Mouse (Mus musculus): ENCODE data around the gene Pigz. TPM values are rescaled to one million over a fixed set of nuclear protein-coding genes. Genes with fewer than 3 reads are reported as not detected.
A peak's percentile ranks its signal among the peaks of the same experiment; 100 is the strongest.
"Not testable (repeated sequence)": the region's sequence is repeated elsewhere in the genome, so short reads cannot be mapped to it uniquely, and the experiment has no call there.

Pigz gene
- polyA plus RNA-seq, 1 experiment from 2014 or later: 1.4 TPM

DNA sequence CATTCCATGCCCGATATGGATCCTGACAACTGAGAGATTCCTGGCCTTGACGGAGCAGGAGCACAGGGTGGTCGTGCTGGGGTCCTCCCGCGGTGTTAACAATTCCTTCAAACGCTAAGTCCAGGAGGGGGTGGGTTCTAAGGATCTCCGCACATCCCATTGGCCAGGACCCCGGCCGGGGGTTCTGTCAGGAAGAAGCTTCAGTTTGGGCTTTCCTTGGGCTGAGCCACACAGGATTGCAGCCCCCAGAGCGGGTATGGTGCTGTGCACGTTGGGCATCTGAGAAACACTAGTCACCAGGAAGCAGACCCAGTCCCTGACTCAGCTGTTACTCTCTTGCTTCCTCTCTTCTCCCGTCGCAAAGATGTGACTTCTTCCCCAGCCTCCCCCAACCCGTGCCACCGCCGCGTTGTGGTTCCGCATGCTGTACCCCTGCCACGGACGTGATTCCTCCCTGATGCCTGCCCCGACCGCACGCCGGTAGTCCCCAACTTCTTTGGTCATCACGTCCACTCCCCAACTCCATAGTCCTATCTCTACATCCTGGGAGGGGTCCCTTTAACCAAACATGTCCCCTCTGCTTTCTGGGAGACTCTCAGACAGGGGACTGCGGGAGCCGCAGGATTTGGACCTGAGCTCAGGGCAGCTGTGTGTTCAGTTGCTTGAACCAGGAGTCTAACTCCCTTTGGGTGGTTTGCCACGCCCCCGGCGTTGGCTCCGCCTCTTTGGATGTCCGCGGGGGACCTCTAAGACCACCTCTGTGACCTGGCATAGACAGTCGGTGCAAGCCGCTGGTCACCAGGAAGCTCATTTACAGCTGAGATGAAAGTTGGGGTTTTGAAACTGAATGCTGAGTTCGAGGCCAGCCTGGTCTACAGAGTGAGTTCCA is 1.7 kb downstream of the Pigz start:
- Histone ChIP-seq H3K36me3 (replicated peaks) (no peaks in the 10 kb centered on the region), H3K27ac (no peak overlapping the region), H3K4me3 (peak overlapping the region; percentile 57), H3K27me3 (ENCODE audit: poor library complexity, severe bottlenecking) (peaks cover 68% of the 10 kb centered on the region), H3K9me3 (no peaks in the 10 kb centered on the region), H3K4me1 (peaks cover 48% of the 10 kb centered on the region)
- WGBS: 4% methylated on average over 36 of the region's 36 CpGs
- peak; percentile 49 for DNase-seq (ENCODE audit: extremely low spot score, low spot score)

DNA sequence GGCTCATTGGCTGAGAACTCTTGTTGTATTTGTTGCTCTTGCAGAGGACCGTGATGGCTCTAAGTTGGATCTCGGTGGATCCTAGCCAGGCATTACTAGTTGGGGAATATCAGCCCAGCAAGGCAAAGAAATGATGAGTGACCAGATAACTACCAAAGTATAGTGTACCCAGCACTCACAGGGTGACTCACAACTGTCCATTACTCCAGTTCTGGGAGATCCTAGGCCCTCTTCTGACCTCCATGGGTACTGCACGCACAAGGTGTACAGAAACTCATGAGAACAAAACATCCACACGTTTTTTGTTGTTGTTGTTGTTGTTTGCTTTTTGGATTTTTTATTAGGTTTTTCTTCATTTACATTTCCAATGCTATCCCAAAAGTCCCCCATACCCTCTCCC is 2.9 kb downstream of the Pigz start:
- H3K4me3 ChIP-seq: no peak overlapping the region
- H3K9me3 ChIP-seq: no peaks in the 10 kb centered on the region
- no peak for DNase-seq (ENCODE audit: extremely low spot score, low spot score)
- H3K27me3 ChIP-seq (ENCODE audit: poor library complexity, severe bottlenecking): peaks cover 56% of the 10 kb centered on the region
- 88% methylated on average over 4 of the region's 4 CpGs for WGBS
- H3K4me1 ChIP-seq: peaks cover 42% of the 10 kb centered on the region
- H3K27ac ChIP-seq: no peak overlapping the region
- H3K36me3 ChIP-seq (replicated peaks): no peaks in the 10 kb centered on the region

DNA sequence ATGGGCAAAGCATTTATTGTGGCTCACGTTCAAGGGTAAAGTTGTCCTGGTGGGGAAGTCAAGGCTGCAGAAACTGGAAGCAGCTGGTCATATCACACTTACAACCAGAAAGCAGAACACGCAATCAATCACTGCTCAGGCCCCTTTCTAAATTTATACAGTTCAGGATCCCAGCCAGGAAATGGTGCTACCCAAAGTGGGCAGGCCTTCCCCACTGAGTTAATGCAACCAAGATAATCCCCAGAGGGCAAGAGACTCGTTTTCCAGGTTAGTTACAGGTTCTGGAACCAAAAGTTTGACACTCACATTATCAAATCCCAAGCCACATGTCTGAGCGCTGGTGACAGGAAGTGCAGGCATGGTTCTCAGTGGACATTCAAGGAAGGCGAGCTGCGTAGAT is 5.2 kb downstream of the Pigz start:
- Histone ChIP-seq H3K9me3 (no peaks in the 10 kb centered on the region), H3K36me3 (replicated peaks) (no peaks in the 10 kb centered on the region), H3K27ac (no peak overlapping the region), H3K4me3 (no peak overlapping the region), H3K27me3 (ENCODE audit: poor library complexity, severe bottlenecking) (peaks cover 34% of the 10 kb centered on the region), H3K4me1 (peaks cover 20% of the 10 kb centered on the region)
- WGBS: 78% methylated on average over 6 of the region's 6 CpGs
- DNase-seq (ENCODE audit: extremely low spot score, low spot score): no peak

DNA sequence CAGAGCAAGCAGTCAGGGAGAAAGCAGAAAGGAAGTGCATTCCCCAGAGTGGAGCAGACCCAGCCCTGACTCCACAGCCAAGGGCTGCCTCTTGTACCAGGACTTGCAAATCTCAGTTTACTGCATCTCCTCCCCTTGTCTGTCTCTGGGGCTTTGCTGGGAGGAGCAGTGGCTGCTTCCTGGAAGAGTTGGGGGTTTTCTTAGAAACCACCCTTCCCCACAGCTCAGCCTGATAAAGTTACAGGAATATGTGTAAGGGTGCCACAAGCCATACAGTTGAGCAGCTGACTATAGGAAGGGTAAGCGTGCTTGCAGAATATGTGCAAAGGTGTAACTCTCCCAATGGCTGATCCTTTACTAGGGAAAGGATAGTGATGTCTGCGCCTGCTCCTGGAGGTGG is 6.9 kb downstream of the Pigz start:
- no peak overlapping the region for H3K27ac ChIP-seq
- 64% methylated on average over 2 of the region's 2 CpGs for WGBS
- peaks cover 17% of the 10 kb centered on the region for H3K4me1 ChIP-seq
- peaks cover 17% of the 10 kb centered on the region for H3K27me3 ChIP-seq (ENCODE audit: poor library complexity, severe bottlenecking)
- DNase-seq (ENCODE audit: extremely low spot score, low spot score): no peak
- H3K4me3 ChIP-seq: no peak overlapping the region
- H3K36me3 ChIP-seq (replicated peaks): peaks cover 14% of the 10 kb centered on the region
- H3K9me3 ChIP-seq: no peaks in the 10 kb centered on the region

DNA sequence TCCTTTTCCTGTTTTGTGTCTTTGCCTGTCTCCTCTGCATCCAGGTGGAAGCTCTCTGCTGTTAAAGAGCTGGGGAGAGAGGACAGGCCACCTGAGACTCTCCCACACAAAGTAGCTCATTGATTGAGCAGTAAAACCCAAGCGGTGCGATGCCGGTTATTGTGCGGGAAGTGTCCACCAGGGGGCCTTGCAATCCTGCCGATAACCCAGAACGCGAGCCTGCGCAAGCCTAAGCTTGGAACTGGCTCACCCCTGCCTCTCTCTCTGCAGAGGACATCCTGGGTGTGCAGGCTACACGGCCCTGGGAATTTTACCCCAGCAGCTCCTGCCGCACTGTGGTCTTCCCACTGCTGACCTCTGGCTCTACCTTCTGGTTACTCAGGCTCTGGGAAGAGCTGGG is 10.3 kb downstream of the Pigz start:
- WGBS: 7% methylated on average over 10 of the region's 10 CpGs

DNA sequence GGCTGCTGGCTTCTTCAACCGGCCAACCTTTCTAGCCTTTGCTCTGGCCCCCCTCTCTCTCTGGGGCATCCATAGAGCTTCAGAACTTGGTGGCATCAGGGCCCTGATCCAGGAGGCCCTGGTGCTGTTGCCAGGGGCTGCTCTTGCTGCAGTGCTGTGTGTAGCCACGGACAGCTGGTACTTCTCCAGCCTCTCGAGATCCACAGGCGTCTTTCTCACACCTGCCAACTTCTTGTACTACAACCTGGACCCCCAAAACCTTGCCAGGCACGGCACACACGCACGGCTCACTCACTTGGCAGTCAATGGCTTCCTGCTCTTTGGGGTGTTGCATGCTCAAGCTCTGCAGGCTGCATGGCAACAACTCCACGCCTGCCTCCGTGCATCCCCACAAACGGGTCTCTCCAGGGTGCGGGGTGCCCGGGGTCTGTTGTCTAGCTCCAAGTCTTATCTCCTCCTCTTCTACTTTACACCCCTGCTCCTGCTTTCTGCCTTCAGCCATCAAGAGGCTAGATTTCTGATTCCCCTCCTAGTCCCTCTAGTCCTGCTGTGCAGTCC is 11.1 kb downstream of the Pigz start:
- Histone ChIP-seq H3K9me3 (no peaks in the 10 kb centered on the region), H3K27me3 (ENCODE audit: poor library complexity, severe bottlenecking) (no peaks in the 10 kb centered on the region), H3K27ac (no peak overlapping the region), H3K4me1 (peaks cover 47% of the 10 kb centered on the region), H3K4me3 (no peak overlapping the region), H3K36me3 (replicated peaks) (peaks cover 21% of the 10 kb centered on the region)
- DNase-seq (ENCODE audit: extremely low spot score, low spot score): no peak
- 86% methylated on average over 12 of the region's 12 CpGs for WGBS

More for the DNA sequence above, 10.3 kb downstream of the Pigz start:
- 0 out of 2 replicates have a peak overlapping the region, but pooled peaks have one; percentile 1 for H3K4me3 ChIP-seq
- peaks cover 21% of the 10 kb centered on the region for H3K36me3 ChIP-seq (replicated peaks)
- no peaks in the 10 kb centered on the region for H3K27me3 ChIP-seq (ENCODE audit: poor library complexity, severe bottlenecking)
- H3K4me1 ChIP-seq: peaks cover 39% of the 10 kb centered on the region
- no peaks in the 10 kb centered on the region for H3K9me3 ChIP-seq
- peak; percentile 71 for DNase-seq (ENCODE audit: extremely low spot score, low spot score)
- 0 out of 2 replicates have a peak overlapping the region, but pooled peaks have one; percentile 26 for H3K27ac ChIP-seq

DNA sequence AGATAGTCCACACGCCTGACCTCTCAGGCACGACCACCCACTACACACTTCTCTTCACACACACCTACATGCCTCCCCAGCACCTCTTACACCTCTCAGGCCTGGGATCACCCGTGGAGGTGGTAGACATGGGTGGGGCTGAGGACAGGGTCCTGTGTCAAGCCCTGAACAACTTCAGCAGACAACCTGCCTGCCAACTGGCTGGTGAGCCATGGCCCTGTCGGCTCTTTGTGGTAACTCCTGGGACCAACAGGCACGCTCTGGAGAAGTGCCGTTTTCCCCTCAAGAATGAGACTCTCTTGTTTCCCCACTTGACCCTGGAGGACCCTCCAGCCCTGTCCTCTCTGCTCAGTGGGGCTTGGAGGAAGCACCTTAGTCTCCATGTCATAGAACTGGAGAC is 11.7 kb downstream of the Pigz start:
- H3K36me3 ChIP-seq (replicated peaks): peaks cover 25% of the 10 kb centered on the region

DNA sequence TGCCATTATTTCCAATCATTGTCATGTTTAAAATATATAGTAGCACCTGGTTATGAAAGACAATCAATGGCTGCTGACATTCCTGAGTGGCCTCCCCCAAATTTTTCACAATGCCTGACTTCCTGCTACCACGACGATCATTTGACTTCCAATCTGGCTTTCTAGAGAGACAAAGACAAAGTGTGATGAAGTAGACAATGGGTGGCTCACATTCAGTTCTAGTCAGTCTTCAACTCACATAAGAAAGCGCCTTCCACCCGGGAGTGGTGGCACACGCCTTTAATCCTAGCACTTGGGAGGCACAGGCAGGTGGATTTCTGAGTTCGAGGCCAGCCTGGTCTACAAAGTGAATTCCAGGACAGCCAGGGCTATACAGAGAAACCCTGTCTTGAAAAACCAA is 12.3 kb downstream of the Pigz start:
- H3K9me3 ChIP-seq; H3K27me3 ChIP-seq (ENCODE audit: poor library complexity, severe bottlenecking); DNase-seq (ENCODE audit: extremely low spot score, low spot score); H3K27ac ChIP-seq: not testable (repeated sequence)
- 89% methylated on average over 6 of the region's 6 CpGs for WGBS
- peaks cover 49% of the 10 kb centered on the region for H3K4me1 ChIP-seq
- peak overlapping the region; percentile 88; the same call in 1 of the 2 replicates for H3K4me3 ChIP-seq
- H3K36me3 ChIP-seq (replicated peaks): peaks cover 32% of the 10 kb centered on the region

More for the DNA sequence above, 11.7 kb downstream of the Pigz start:
- DNase-seq (ENCODE audit: extremely low spot score, low spot score): no peak
- no peaks in the 10 kb centered on the region for H3K27me3 ChIP-seq (ENCODE audit: poor library complexity, severe bottlenecking)
- peaks cover 49% of the 10 kb centered on the region for H3K4me1 ChIP-seq
- H3K9me3 ChIP-seq: no peaks in the 10 kb centered on the region
- 91% methylated on average over 6 of the region's 6 CpGs for WGBS
- no peak overlapping the region for H3K4me3 ChIP-seq
- H3K27ac ChIP-seq: no peak overlapping the region

DNA sequence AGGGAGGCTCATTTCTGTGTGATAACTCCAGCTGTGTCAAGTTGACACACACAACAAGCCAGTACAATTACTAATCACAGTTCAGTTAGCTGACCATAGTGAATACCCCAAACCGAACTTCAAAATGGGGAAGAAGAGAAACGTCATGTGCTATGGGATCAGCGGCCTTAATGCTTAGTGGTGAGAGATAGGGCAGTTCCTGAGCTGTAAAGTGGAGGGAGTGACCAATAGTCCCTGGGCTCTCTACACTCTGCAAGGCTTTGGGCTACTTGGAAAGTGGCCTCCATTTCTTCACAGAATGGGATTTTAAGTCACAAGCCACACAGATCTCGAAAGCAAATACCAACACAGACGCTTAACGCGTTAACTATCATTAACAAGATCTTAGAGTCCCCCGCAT is 13.7 kb downstream of the Pigz start:
- 37% methylated on average over 8 of the region's 8 CpGs for WGBS
- no peak for DNase-seq (ENCODE audit: extremely low spot score, low spot score)
- H3K4me3 ChIP-seq: peak overlapping the region; percentile 88
- peaks cover 49% of the 10 kb centered on the region for H3K4me1 ChIP-seq
- peaks cover 45% of the 10 kb centered on the region for H3K36me3 ChIP-seq (replicated peaks)
- H3K27me3 ChIP-seq (ENCODE audit: poor library complexity, severe bottlenecking): no peaks in the 10 kb centered on the region
- no peaks in the 10 kb centered on the region for H3K9me3 ChIP-seq
- H3K27ac ChIP-seq: peak overlapping the region; percentile 92

DNA sequence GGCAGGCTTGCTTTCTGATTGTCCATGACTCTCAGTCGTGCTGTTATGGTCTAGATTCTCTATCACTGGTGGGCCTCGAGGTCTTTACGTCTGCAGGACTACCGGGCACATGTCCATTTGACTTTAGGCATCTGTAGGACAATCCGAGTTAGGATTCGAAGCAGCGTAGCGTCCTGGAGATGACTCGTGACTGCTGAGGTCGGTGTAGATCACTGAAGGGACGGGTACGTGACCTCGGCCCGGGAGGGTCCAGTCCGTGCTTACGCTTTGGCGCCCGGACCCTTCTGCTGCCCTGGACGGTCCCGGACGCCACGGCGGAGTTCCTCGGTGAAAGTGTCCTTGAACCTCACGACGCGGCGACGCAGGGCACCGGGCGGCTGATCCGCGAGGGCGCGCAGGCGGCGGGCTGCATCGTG is 14.3 kb downstream of the Pigz start:
- Histone ChIP-seq H3K27ac (peak overlapping the region; percentile 92), H3K9me3 (no peaks in the 10 kb centered on the region), H3K4me1 (peaks cover 49% of the 10 kb centered on the region), H3K4me3 (peak overlapping the region; percentile 88), H3K27me3 (ENCODE audit: poor library complexity, severe bottlenecking) (no peaks in the 10 kb centered on the region), H3K36me3 (replicated peaks) (peaks cover 51% of the 10 kb centered on the region)
- WGBS: under 1% methylated on average over 38 of the region's 38 CpGs
- DNase-seq (ENCODE audit: extremely low spot score, low spot score): no peak

DNA sequence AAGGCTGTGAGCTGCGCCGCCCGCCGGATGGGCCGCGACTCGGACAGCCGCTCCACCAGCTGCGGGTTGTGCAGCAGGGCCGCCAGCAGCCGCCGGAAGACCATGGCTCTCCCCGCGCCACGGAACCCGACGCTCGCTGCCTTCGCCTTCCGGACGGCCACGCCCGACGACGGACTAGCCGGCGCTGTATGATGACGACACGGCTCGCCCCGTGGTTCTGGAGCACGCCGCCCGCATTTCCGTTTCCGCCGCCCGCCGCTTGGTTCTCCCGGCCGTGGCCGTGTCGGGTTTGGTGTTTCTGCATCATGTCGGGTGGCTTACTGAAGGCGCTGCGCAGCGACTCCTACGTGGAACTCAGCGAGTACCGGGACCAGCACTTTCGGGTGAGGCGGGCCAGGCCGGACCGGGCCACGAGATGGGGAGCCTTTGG is 14.7 kb downstream of the Pigz start, which contains the start of the genes 0610012G03Rik and Ncbp2:
TSS of gene 0610012G03Rik (minus strand) at position 150 of the 430 bp plus-strand sequence.
TSS of gene Ncbp2 (plus strand) at position 169 of the 430 bp plus-strand sequence.
- DNase-seq (ENCODE audit: extremely low spot score, low spot score): peak; percentile 97

DNA sequence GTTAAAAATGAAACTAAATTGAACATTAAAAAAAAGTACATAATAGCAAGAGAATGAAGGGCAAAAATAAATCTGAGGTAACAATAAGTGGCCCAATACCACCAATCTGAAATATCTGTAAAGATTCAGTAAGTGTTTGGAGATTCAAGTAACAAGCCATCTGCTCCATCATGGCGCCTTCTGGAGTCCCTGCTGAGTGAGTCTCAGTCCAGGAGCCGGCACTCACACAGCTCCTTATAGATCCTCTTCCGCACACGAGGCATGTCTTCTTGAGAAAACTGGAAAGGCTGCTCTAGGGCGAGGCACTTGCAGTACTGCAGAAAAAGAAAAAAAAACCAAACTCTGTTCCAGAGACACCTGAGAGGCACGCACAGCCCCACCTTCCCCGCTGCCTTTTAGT is 29.6 kb downstream of the Pigz start:
- Histone ChIP-seq H3K27ac (no peak overlapping the region), H3K4me1 (no peaks in the 10 kb centered on the region), H3K36me3 (replicated peaks) (peaks cover 98% of the 10 kb centered on the region), H3K4me3 (no peak overlapping the region), H3K9me3 (no peaks in the 10 kb centered on the region), H3K27me3 (ENCODE audit: poor library complexity, severe bottlenecking) (no peaks in the 10 kb centered on the region)
- WGBS: 91% methylated on average over 7 of the region's 7 CpGs
- DNase-seq (ENCODE audit: extremely low spot score, low spot score): no peak

More for the DNA sequence above, 14.7 kb downstream of the Pigz start, which contains the start of the genes 0610012G03Rik and Ncbp2:
- H3K36me3 ChIP-seq (replicated peaks): peaks cover 53% of the 10 kb centered on the region
- H3K4me3 ChIP-seq: peak within 1 kb of the TSS; percentile 88
- no peaks in the 10 kb centered on the region for H3K9me3 ChIP-seq
- no peaks in the 10 kb centered on the region for H3K27me3 ChIP-seq (ENCODE audit: poor library complexity, severe bottlenecking)
- WGBS: under 1% methylated on average over 55 of the region's 55 CpGs
- H3K4me1 ChIP-seq: peaks cover 49% of the 10 kb centered on the region
- peak within 1 kb of the TSS; percentile 92 for H3K27ac ChIP-seq

DNA sequence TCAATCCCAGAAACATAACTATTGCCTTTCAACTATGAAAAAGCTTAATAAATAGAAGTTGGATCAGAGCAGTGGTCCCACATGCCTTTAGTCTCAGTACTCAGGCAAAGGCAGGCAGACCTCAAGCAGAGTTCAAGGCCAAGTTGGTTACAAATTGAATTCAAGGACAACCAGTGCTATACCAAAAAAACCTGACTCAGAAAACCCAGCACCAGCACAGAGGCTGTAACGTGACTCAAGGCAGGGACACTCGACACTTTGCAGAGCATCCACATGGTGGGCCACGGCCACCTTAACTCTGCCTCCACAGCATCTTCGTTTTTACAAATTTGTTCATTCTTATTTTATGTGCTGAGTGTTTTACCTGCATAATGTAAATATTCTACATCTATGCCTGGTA is 41.6 kb downstream of the Pigz start:
- Histone ChIP-seq H3K4me1 (no peaks in the 10 kb centered on the region), H3K27ac (no peak overlapping the region), H3K27me3 (ENCODE audit: poor library complexity, severe bottlenecking) (no peaks in the 10 kb centered on the region), H3K9me3 (no peaks in the 10 kb centered on the region), H3K4me3 (no peak overlapping the region), H3K36me3 (replicated peaks) (peaks cover 88% of the 10 kb centered on the region)
- 97% methylated on average over 4 of the region's 4 CpGs for WGBS
- no peak for DNase-seq (ENCODE audit: extremely low spot score, low spot score)
